Mouse (Mus musculus) midbrain, embryonic 15.5 days (tissue): ENCODE results near the gene Gper1. TPM values are rescaled to one million over a fixed set of nuclear protein-coding genes. Genes with fewer than 3 reads are reported as not detected.

ENCODE experiments used
- ATAC-seq: fragments of 200-750 bp; cut with Nextera tagmentation; replicated peaks from 2 replicates; pipeline ENCODE4 v1.8.0; 2017; ENCODE audit warnings: moderate TSS enrichment
- H3K27ac ChIP-seq: fragments of 300-500 bp; sonication (generic); 2 replicates; pipeline ENCODE4 v1.5.1; 2015; ENCODE audit warnings: mild to moderate bottlenecking, inconsistent platforms
- H3K27me3 ChIP-seq: fragments of 300-500 bp; sonication (generic); replicated peaks from 2 replicates; pipeline ENCODE4 v1.6.1; 2015; ENCODE audit warnings: inconsistent platforms
- H3K36me3 ChIP-seq: fragments of 300-500 bp; sonication (generic); replicated peaks from 2 replicates; pipeline ENCODE4 v1.6.1; 2015; ENCODE audit warnings: inconsistent platforms
- H3K4me1 ChIP-seq: fragments of 300-500 bp; sonication (generic); 2 replicates; pipeline ENCODE4 v1.6.1; 2015; ENCODE audit warnings: inconsistent platforms
- H3K4me2 ChIP-seq: fragments of 300-500 bp; sonication (generic); 2 replicates; pipeline ENCODE4 v1.6.1; 2015; ENCODE audit warnings: inconsistent platforms, mild to moderate bottlenecking, moderate library complexity
- H3K4me3 ChIP-seq: fragments of 300-500 bp; sonication (generic); 2 replicates; pipeline ENCODE4 v1.5.1; 2015; ENCODE audit warnings: mild to moderate bottlenecking, inconsistent platforms
- H3K9ac ChIP-seq: fragments of 300-500 bp; sonication (generic); 2 replicates; pipeline ENCODE4 v1.6.1; 2015; ENCODE audit warnings: mild to moderate bottlenecking, inconsistent platforms
- H3K9me3 ChIP-seq: fragments of 300-500 bp; sonication (generic); 2 replicates; pipeline ENCODE4 v1.6.1; 2016; ENCODE audit warnings: inconsistent platforms
- WGBS: fragments of 180-500 bp; shearing (Covaris S2); methylation state at CpG from one replicate; pipeline ENCODE4 v1.1.7; 2015; ENCODE audit warnings: mixed read lengths; 5-methylcytosine and 5-hydroxymethylcytosine counted together
- polyA plus RNA-seq: library from polyadenylated mRNA; unstranded; fragments of >200 nt; fragmentation: Nextera tagmentation; extraction: Ambion mirVana; gene quantifications from 2 replicates; pipeline ENCODE4 v1.2.1, GENCODE M21; 2015

Gene Gper1
- polyA plus RNA-seq, 1 experiment from 2014 or later, result 8.2 TPM

DNA sequence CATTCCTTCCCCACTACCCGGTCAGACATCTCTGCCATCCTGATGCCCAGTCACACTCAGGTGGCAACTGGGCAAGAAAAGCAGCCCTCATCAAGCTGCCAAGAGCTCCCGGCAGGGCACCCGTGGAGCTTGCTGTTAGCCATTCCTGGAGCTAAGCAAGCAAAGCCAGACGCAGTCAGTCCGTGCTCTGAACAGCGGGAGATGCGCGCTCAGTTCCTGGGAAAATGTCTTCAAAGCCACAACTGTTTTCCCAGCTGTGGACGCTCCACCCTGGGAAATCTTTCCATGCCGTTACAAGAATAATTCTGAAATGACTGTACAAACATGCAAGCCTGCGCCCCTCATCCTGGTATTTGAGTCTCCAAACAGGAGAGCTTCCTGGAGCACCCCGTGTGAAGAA is 19.5 kb downstream of the Gper1 start:
- no peak overlapping the region for H3K9ac ChIP-seq
- H3K27me3 ChIP-seq, result no peaks in the 10 kb centered on the region
- no peaks in the 10 kb centered on the region for H3K36me3 ChIP-seq
- H3K4me1 ChIP-seq, result peaks cover 8% of the 10 kb centered on the region; the same call in 1 of the 2 replicates
- no peak for ATAC-seq
- H3K4me2 ChIP-seq, result no peak overlapping the region
- H3K27ac ChIP-seq, result peak overlapping the region; percentile 14; the same call in 1 of the 2 replicates
- 75% methylated on average over 12 of the region's 12 CpGs for WGBS
- H3K9me3 ChIP-seq, result no peaks in the 10 kb centered on the region
- no peak overlapping the region for H3K4me3 ChIP-seq

DNA sequence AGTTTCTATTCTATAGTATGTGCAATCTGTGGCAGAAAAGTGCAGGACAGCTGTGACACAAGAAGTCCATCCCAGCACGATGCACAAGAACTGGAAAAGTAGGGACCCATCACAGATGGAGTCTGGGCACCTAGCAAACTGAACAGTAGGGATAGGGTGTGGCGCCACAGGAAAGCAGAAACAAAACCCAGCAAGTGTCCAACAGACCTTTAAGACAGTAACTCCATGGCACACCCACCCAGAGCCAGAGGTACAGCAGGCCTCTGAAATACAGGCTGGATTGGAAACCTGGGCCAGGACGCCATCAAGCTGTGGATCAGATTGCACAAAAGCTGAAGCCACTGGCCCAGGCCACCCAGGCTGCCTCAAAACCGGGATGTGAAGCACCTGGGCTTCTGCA is 20.0 kb downstream of the Gper1 start:
- H3K9ac ChIP-seq, result no peak overlapping the region
- H3K4me2 ChIP-seq, result no peak overlapping the region
- peaks cover 6% of the 10 kb centered on the region; the same call in 1 of the 2 replicates for H3K4me1 ChIP-seq
- H3K36me3 ChIP-seq, result no peaks in the 10 kb centered on the region
- no peak overlapping the region for H3K4me3 ChIP-seq
- H3K27ac ChIP-seq, result no peak overlapping the region; the same call in 1 of the 2 replicates
- no peaks in the 10 kb centered on the region for H3K9me3 ChIP-seq
- 79% methylated on average over 4 of the region's 4 CpGs for WGBS
- H3K27me3 ChIP-seq, result no peaks in the 10 kb centered on the region
- no peak for ATAC-seq

DNA sequence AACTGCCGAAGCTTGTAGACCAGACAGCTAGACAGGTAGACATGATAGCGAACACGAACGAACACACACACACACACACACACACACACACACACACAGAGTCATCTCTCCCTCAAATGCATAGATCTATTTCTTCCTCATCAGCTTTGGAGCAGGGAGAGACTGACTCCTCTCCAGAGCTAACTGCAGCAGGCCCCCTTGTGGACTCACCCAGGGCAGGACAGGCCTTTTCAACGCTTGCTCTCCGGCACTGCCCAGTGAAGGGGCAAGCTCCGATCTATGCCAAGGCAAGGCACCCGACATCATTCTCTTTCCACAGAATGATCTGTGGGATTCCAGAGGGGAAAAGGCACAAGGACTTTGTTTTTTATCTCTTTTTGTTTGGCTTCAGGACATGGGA is 22.3 kb downstream of the Gper1 start:
- Histone ChIP-seq H3K4me1 (peaks cover 15% of the 10 kb centered on the region), H3K27me3 (no peaks in the 10 kb centered on the region), H3K4me2 (no peak overlapping the region), H3K9me3 (no peaks in the 10 kb centered on the region), H3K4me3 (no peak overlapping the region), H3K36me3 (no peaks in the 10 kb centered on the region), H3K27ac (no peak overlapping the region), H3K9ac (no peak overlapping the region)
- 88% methylated on average over 8 of the region's 8 CpGs for WGBS
- no peak for ATAC-seq

DNA sequence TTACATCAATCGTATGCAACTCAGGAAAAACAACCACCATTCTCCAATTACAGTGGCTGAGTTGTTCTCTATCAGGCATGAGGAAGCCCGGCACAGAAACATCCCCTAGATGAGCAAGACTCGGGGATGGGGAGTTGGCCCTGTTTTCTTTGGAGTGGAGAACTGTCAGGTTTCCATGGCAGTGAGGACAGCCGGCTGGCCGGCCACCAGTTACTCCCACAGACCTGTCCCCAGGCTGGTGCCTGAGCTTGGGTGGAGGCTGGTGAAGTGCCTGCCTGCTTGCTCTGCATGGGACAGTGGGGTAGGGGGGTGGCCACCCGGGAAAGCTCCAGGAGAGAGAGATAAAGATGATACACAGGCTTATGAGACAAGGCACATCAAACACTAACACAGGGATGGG is 25.1 kb downstream of the Gper1 start:
- Histone ChIP-seq H3K27me3 (no peaks in the 10 kb centered on the region), H3K36me3 (no peaks in the 10 kb centered on the region), H3K4me3 (no peak overlapping the region), H3K9ac (no peak overlapping the region), H3K9me3 (no peaks in the 10 kb centered on the region), H3K27ac (no peak overlapping the region), H3K4me2 (no peak overlapping the region), H3K4me1 (peaks cover 12% of the 10 kb centered on the region)
- no peak for ATAC-seq
- WGBS, result 74% methylated on average over 6 of the region's 6 CpGs

DNA sequence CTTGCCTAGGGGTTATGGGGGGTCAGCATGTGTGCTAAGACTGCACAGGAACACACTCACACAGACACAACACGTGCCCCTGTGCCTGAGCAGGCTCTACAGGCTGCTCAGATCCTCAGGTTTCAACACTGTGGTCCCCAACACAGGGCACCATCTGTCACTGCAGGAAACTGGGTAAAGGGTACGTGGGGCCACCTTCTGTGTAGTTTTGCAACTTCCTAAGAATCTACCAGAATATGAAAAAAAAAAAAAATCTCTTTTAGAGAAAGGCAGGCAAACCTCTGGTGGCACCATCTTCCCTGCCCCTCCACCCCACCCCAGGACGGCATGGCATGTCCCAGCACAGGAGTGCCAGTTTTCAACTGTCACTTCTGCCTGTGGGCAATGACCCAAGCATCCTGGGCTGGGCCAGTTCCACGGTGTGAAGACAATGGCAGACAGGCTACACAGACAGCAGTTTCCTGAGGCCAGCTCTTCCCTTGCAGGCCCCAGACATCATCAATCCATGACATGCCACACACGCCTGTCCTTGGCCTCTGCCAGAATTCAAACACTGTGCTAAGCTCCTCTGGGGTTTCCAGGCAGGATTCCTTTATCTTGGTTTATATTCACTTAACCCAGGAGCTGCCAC is 26.3 kb downstream of the Gper1 start:
- Histone ChIP-seq H3K36me3 (no peaks in the 10 kb centered on the region), H3K9ac (no peak overlapping the region), H3K27ac (peak overlapping the region; percentile 44; the same call in 1 of the 2 replicates), H3K4me1 (peaks cover 12% of the 10 kb centered on the region), H3K27me3 (no peaks in the 10 kb centered on the region), H3K4me2 (no peak overlapping the region), H3K9me3 (no peaks in the 10 kb centered on the region), H3K4me3 (no peak overlapping the region)
- no peak for ATAC-seq
- 58% methylated on average over 5 of the region's 5 CpGs for WGBS

DNA sequence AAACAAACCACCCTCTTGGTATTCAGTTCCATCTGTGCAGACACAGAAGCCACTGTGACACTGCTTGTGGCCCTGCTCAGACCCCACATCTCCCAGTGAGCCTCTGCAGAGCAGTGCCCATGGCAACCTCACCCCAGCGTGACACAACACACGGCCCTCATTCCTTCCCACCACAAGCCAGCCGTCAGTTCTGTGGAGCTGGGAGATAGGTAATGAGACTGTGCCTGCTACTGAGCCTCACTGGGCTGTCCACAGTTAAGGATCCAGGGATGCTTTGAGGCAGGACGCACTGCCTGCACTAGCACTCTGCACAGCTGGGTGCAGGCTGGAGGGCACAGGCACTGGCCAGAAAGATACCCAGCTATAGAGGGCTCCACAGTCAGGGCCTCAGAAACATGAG is 27.0 kb downstream of the Gper1 start:
- WGBS, result 33% methylated on average over 4 of the region's 4 CpGs
- no peak overlapping the region for H3K9ac ChIP-seq
- peak overlapping the region; percentile 44; the same call in 1 of the 2 replicates for H3K27ac ChIP-seq

DNA sequence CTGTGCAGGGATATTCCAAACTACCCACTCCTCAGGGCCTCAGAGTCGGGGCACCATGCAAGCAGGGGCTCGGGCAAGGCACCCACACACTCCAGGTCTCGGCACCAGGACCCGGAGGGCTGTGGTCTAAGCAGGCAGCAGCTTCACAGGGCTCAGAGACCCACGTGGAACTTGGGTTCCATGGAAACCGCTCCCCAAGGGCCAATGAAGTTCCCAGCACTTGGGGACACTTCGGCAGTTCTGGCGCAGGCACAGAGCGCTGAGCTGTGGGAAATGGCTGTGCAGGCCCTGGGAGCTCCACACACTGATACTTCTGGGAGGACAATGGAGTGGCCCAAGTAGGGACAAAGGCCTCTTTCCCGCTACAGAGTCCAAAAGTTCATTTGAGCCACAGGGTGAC is 30.1 kb downstream of the Gper1 start:
- no peaks in the 10 kb centered on the region for H3K27me3 ChIP-seq
- no peaks in the 10 kb centered on the region for H3K9me3 ChIP-seq
- H3K9ac ChIP-seq, result no peak overlapping the region
- H3K4me1 ChIP-seq, result peaks cover 12% of the 10 kb centered on the region
- 85% methylated on average over 10 of the region's 10 CpGs for WGBS
- no peak overlapping the region for H3K4me2 ChIP-seq
- no peaks in the 10 kb centered on the region; the same call in 1 of the 2 replicates for H3K36me3 ChIP-seq
- peak overlapping the region; percentile 29; the same call in 1 of the 2 replicates for H3K27ac ChIP-seq
- no peak for ATAC-seq
- no peak overlapping the region for H3K4me3 ChIP-seq

More for the DNA sequence above, 27.0 kb downstream of the Gper1 start:
- Histone ChIP-seq H3K4me3 (no peak overlapping the region), H3K36me3 (no peaks in the 10 kb centered on the region; the same call in 1 of the 2 replicates), H3K27me3 (no peaks in the 10 kb centered on the region), H3K9me3 (no peaks in the 10 kb centered on the region), H3K4me1 (peaks cover 12% of the 10 kb centered on the region), H3K4me2 (no peak overlapping the region)
- ATAC-seq, result no peak

DNA sequence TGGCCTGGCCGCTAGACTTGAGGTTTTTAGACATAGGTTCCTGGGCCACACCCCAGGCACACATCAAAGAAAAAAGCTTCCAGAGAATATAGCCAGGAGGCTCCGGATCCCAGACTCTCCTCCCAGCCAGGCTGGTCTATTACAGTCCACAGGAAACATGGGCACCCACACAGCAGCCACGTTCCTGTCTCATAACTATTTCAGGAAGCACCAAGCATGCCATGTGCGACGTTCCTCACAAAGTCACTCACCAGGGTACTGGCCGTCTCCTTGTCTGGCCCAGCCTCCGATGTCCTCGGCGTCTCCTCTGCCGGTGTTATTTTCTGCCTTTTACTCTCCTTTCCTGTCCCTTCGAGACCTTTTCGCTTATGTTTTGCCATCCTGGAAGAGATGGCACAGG is 32.2 kb downstream of the Gper1 start:
- no peak overlapping the region for H3K27ac ChIP-seq
- H3K9ac ChIP-seq, result no peak overlapping the region
- no peaks in the 10 kb centered on the region; the same call in 1 of the 2 replicates for H3K36me3 ChIP-seq
- no peaks in the 10 kb centered on the region for H3K27me3 ChIP-seq
- 90% methylated on average over 12 of the region's 12 CpGs for WGBS
- no peak for ATAC-seq
- no peak overlapping the region for H3K4me3 ChIP-seq
- H3K4me1 ChIP-seq, result peaks cover 10% of the 10 kb centered on the region
- no peak overlapping the region for H3K4me2 ChIP-seq
- no peaks in the 10 kb centered on the region for H3K9me3 ChIP-seq

DNA sequence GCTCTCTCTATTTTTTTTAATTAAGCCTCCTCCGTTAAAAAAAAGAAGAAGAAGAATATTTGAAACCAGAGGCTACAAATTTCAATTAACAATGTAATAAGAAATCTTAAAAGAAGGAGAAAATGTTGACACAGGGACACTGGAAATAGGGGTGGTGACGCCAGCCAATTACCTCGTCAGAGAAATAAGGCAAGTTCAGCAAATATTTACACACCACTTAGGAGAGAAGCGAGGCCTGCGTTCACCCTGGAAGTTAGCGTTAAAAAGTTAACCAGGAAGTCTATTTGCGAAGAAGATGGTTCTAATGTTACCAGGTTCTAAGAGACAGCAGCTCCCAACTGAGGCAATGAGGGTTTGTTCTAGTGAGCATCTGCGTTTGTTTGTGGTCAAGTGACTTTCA is 34.3 kb downstream of the Gper1 start:
- Histone ChIP-seq H3K27me3 (no peaks in the 10 kb centered on the region), H3K9ac (no peak overlapping the region), H3K4me3 (no peak overlapping the region), H3K27ac (no peak overlapping the region), H3K9me3 (no peaks in the 10 kb centered on the region), H3K36me3 (no peaks in the 10 kb centered on the region; the same call in 1 of the 2 replicates), H3K4me1 (peaks cover 15% of the 10 kb centered on the region), H3K4me2 (no peak overlapping the region)
- 87% methylated on average over 8 of the region's 8 CpGs for WGBS
- ATAC-seq, result no peak

DNA sequence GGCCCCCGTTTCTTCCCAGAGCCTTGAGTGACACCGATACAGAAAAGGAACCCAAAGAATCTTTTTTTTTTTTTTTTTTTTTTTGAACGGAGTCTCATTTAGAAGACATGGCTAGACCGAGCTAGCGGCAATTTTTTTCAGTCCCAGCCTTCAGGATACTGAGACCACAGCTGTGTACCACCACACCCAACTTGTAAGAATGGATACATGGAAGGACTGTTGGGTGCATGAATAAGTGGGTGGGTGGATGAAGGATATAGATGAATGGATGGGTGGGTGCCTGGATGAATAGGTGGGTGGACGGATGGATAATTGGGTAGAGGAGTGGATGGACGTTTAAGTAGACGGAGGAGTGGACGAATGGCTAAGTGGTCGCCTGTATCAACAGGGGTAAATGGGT is 37.0 kb downstream of the Gper1 start:
- Histone ChIP-seq H3K27ac (no peak overlapping the region), H3K27me3 (no peaks in the 10 kb centered on the region)
- WGBS, result 8% methylated on average over 10 of the region's 10 CpGs

DNA sequence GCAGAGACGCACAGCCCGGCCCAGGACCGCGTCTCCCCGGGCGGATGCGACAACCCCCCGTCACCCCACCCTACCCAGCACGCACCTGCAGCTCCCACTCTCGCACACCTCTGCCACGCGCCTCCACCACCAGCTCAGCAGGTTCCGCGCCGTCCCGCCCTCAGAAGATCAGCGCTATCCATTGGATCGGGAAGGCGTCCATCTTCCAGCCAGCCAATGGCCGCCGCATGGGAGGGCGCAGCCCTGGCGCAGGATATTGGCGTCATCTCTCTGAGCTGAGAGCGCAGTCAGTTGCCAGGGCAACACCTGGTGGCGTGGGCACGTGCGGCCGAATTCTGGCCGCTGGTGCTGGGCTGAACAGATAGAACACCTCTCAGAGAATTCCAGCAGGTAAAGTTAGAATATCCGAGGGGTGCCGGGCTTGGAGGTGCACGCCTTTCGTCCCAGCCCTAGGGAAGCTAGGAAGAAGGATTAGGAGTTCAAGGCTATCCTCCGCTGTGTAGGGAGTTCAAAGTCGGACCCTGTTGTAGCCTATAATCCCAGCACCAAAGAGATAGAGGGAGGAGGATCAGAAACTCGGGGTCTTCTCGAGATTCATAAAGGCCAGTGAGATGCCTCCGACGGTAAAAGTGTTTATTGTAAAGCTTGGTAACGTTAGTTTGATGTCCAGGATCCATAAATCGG is 37.6 kb downstream of the Gper1 start, which contains the start of gene 3110082I17Rik:
Gene 3110082I17Rik (minus strand): TSS at position 144 of the 684 bp plus-strand sequence.
- Histone ChIP-seq H3K9ac (peak within 1 kb of the TSS; percentile 57), H3K4me2 (peak within 1 kb of the TSS; percentile 79), H3K9me3 (no peaks in the 10 kb centered on the region), H3K27ac (no peak within 1 kb of the TSS), H3K4me3 (peak within 1 kb of the TSS; percentile 81), H3K36me3 (no peaks in the 10 kb centered on the region), H3K4me1 (peaks cover 15% of the 10 kb centered on the region), H3K27me3 (no peaks in the 10 kb centered on the region)
- WGBS, result 3% methylated on average over 42 of the region's 42 CpGs
- peak; percentile 99 for ATAC-seq

More for the DNA sequence above, 37.0 kb downstream of the Gper1 start:
- peak overlapping the region; percentile 81 for H3K4me3 ChIP-seq
- H3K36me3 ChIP-seq, result no peaks in the 10 kb centered on the region; the same call in 1 of the 2 replicates
- peaks cover 15% of the 10 kb centered on the region for H3K4me1 ChIP-seq
- H3K4me2 ChIP-seq, result peak overlapping the region; percentile 79
- no peaks in the 10 kb centered on the region for H3K9me3 ChIP-seq
- peak; percentile 56 for ATAC-seq
- H3K9ac ChIP-seq, result peak overlapping the region; percentile 57

DNA sequence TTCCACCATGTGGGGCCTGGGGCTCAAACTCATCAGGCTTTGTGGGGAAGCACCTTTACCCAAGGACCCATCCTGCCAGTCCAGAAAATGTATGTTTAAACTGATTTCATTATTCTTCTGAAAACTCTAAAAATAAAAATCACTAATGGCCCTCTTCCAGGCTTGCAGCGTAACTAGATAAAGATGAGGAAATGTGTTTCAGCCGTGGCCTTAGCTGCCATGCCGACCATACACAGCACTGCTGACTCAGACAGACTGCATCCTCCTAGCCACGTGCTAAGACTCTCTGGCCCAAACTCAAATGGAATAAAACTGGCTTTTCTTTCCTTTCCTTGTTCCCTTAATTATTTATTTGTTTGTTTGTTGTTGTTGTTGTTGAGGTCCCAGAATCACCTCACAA is 41.9 kb downstream of the Gper1 start:
- H3K4me1 ChIP-seq, result peaks cover 7% of the 10 kb centered on the region
- H3K4me3 ChIP-seq, result no peak overlapping the region
- no peak overlapping the region for H3K27ac ChIP-seq
- no peaks in the 10 kb centered on the region for H3K27me3 ChIP-seq
- H3K4me2 ChIP-seq, result no peak overlapping the region
- no peak overlapping the region for H3K9ac ChIP-seq
- H3K36me3 ChIP-seq, result no peaks in the 10 kb centered on the region
- no peaks in the 10 kb centered on the region for H3K9me3 ChIP-seq
- 80% methylated on average over 4 of the region's 4 CpGs for WGBS
- no peak for ATAC-seq
